Mouse (Mus musculus) kidney, postnatal 0 days (tissue): ENCODE data around the gene Zc3h15. TPM values are rescaled to one million over a fixed set of nuclear protein-coding genes. Genes with fewer than 3 reads are reported as not detected.

ENCODE experiments used
- ATAC-seq: fragments of 200-750 bp; cut with Nextera tagmentation; replicated peaks from 2 replicates; pipeline ENCODE4 v1.8.0; 2017; ENCODE audit warnings: low read depth, moderate number of reproducible peaks, moderate TSS enrichment, moderate library complexity; ENCODE audit not compliant: low FRiP score
- DNase-seq: peaks from one replicate; pipeline ENCODE4 v3.0.0-alpha.2; 2016; ENCODE audit warnings: low spot score
- H3K27ac ChIP-seq: fragments of 300-500 bp; sonication (generic); 2 replicates; pipeline ENCODE4 v1.5.1; 2014; ENCODE audit warnings: mild to moderate bottlenecking
- H3K27me3 ChIP-seq: fragments of 300-500 bp; sonication (generic); 2 replicates; pipeline ENCODE4 v1.6.1; 2014; ENCODE audit warnings: low read length, mixed read lengths; ENCODE audit not compliant: insufficient read depth
- H3K36me3 ChIP-seq: fragments of 300-500 bp; sonication (generic); 2 replicates; pipeline ENCODE4 v1.6.1; 2014; ENCODE audit warnings: low read length, mixed read lengths; ENCODE audit not compliant: insufficient read depth
- H3K4me1 ChIP-seq: fragments of 300-500 bp; sonication (generic); replicated peaks from 2 replicates; pipeline ENCODE4 v1.6.1; 2014; ENCODE audit warnings: antibody characterized with exemption, low read length, mixed read lengths; ENCODE audit not compliant: insufficient read depth
- H3K4me2 ChIP-seq: fragments of 300-500 bp; sonication (generic); 2 replicates; pipeline ENCODE4 v1.6.1; 2014; ENCODE audit warnings: mild to moderate bottlenecking, low read length, moderate library complexity, mixed read lengths
- H3K4me3 ChIP-seq: fragments of 300-500 bp; sonication (generic); replicated peaks from 2 replicates; pipeline ENCODE4 v1.5.1; 2014; ENCODE audit warnings: low read depth, low read length
- H3K9ac ChIP-seq: fragments of 300-500 bp; sonication (generic); 2 replicates; pipeline ENCODE4 v1.6.1; 2014; ENCODE audit warnings: low read depth, low read length
- H3K9me3 ChIP-seq: fragments of 300-500 bp; sonication (generic); replicated peaks from 2 replicates; pipeline ENCODE4 v1.6.1; 2016; ENCODE audit warnings: low read length, inconsistent platforms, mixed read lengths
- CTCF ChIP-seq: IDR thresholded peaks from 2 replicates; pipeline ENCODE4 v1.5.1; 2016; ENCODE audit warnings: antibody characterized with exemption, low read depth, mild to moderate bottlenecking, moderate library complexity
- WGBS: fragments of 180-500 bp; shearing (Covaris S2); extraction: QIAGEN DNeasy Blood & Tissue Kit; methylation state at CpG from one replicate; pipeline ENCODE4 v1.1.7; 2014; 5-methylcytosine and 5-hydroxymethylcytosine counted together
- polyA plus RNA-seq: library from polyadenylated mRNA; unstranded; fragments of >200 nt; fragmentation: Nextera tagmentation; extraction: Ambion mirVana; gene quantifications from 2 replicates; pipeline ENCODE4 v1.2.1, GENCODE M21; 2015

Gene Zc3h15
- polyA plus RNA-seq, 1 experiment from 2014 or later: 160 TPM

DNA sequence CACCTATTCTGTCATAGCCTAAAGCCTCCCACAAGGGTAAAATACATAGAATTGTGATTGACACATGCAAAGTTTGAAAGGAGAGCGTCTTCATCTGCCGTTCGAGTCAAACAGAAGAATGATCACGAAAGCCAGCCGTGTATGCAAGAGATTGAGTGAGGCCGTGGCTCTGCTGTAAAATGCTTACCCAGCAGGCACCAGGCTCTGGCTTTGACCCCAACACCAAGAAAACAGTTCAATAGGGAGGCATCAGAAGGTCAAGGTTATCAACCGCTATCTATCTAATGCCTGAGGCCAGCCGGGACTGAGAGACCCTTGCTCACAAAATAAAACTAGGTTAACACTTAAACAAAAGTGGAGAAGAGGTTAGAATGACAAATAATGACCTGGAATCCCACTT, 40.5 kb downstream of the Zc3h15 start:
- ATAC-seq (no peak), DNase-seq (no peak)
- 80% methylated on average over 8 of the region's 8 CpGs for WGBS
- TF ChIP-seq CTCF: no peak
- H3K4me1 ChIP-seq: 0 out of 2 replicates have a peak, but pooled peaks cover 2% of the 10 kb centered on the region
- H3K4me2 ChIP-seq: no peak overlapping the region
- no peaks in the 10 kb centered on the region for H3K36me3 ChIP-seq
- H3K27ac ChIP-seq: no peak overlapping the region
- no peak overlapping the region for H3K4me3 ChIP-seq
- no peak overlapping the region for H3K9ac ChIP-seq
- no peaks in the 10 kb centered on the region for H3K9me3 ChIP-seq
- H3K27me3 ChIP-seq: no peaks in the 10 kb centered on the region

DNA sequence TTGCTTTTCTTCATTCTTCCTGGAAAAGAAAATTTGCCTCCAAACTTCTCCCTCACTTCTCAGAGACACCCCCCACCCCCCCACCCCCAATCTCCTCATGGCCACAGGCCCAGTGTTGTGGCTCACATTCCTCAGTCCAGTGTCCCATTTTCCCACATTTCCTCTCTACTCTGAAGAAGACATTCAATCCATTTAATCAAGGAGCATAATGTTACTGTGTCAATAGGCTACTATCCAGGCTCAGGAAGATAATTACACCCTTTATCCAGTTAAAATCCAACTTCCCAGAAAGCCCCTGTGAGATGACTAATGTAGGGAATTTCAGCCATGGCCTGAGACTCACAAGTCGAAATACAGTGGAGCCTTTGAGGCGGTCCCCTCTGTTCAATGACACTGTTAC, 46.1 kb downstream of the Zc3h15 start:
- no peak overlapping the region for H3K4me2 ChIP-seq
- H3K36me3 ChIP-seq: no peaks in the 10 kb centered on the region
- H3K27ac ChIP-seq: no peak overlapping the region
- no peak overlapping the region for H3K9ac ChIP-seq
- no peaks in the 10 kb centered on the region for H3K4me1 ChIP-seq
- DNase-seq: peak; percentile 45
- 47% methylated on average over 2 of the region's 2 CpGs for WGBS
- no peaks in the 10 kb centered on the region for H3K9me3 ChIP-seq
- H3K27me3 ChIP-seq: no peaks in the 10 kb centered on the region
- TF ChIP-seq CTCF: no peak
- 0 out of 2 replicates have a peak, but pooled peaks have one; percentile 43 for ATAC-seq
- no peak overlapping the region for H3K4me3 ChIP-seq

DNA sequence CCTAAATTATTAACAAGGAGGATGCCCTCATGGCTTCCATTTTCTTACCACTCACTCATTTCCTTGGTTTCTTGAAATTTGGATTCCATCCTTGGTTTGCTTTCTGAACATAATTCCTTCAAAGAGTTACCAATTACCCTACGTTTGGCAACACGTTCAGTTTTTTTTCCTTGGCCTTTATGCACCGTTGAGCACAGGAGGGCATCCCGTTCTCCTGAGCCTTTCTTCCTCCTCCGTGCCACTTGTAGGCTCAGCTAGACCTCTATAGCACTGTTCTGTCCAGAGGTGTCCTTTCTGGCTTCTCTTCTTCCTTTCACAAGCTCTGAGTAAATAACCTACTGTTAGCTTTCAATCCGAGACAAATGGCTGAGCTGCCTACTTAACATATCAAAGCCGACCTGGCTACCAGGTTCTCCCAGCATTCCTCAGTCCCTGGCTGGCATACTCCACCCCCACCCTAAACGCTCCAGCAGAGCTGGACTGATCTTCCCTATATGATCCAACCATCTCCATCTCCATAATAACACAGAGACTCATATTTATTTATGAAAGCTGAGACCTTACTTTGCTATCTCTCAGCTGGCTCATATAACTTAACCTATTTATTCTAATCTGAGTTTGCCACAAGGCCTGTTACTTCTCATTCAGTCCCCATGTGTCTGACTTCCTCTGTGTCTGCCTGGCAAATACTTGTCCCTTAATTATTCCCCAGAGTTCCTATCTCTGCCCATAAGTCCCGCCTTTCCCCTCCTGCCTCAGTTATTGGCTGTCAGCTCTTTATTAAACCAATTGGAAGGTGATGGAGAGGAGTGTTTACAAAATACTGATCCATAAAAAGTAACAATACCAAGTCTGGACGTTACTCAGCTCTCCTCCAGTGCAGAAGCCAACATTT, 48.7 kb downstream of the Zc3h15 start:
- H3K4me1 ChIP-seq: no peaks in the 10 kb centered on the region
- WGBS: 34% methylated on average over 10 of the region's 10 CpGs
- ATAC-seq: no peak; the same call in 1 of the 2 replicates
- no peaks in the 10 kb centered on the region for H3K9me3 ChIP-seq
- H3K27ac ChIP-seq: peak overlapping the region; percentile 48
- no peak overlapping the region for H3K9ac ChIP-seq
- H3K4me3 ChIP-seq: no peak overlapping the region
- no peak overlapping the region for H3K4me2 ChIP-seq
- no peak for TF ChIP-seq CTCF
- no peak for DNase-seq
- no peaks in the 10 kb centered on the region for H3K36me3 ChIP-seq
- H3K27me3 ChIP-seq: no peaks in the 10 kb centered on the region

DNA sequence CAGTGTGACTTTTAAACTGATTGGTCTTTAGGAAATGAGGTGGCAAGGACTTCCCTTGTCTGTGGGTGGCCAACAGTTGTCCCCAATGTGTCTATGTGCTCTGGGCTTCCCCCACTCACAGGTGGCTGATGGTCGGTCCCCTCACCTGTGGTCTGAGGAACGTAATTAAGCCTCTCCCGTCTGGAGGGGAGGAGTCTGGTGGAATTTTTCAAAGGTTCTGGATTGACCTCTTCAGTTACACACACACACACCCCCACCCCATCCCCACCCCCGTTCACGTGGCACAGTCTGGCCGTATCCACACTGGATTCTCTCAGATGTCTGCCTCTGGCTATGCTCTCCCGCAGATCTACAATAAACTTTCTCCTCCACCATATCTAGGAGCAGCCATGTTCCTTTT, 49.8 kb downstream of the Zc3h15 start:
- Histone ChIP-seq H3K9me3 (no peaks in the 10 kb centered on the region), H3K4me3 (no peak overlapping the region), H3K4me1 (no peaks in the 10 kb centered on the region), H3K4me2 (no peak overlapping the region), H3K27ac (no peak overlapping the region), H3K36me3 (no peaks in the 10 kb centered on the region), H3K9ac (no peak overlapping the region), H3K27me3 (no peaks in the 10 kb centered on the region)
- 71% methylated on average over 7 of the region's 7 CpGs for WGBS
- DNase-seq (no peak), ATAC-seq (no peak)
- no peak for TF ChIP-seq CTCF

DNA sequence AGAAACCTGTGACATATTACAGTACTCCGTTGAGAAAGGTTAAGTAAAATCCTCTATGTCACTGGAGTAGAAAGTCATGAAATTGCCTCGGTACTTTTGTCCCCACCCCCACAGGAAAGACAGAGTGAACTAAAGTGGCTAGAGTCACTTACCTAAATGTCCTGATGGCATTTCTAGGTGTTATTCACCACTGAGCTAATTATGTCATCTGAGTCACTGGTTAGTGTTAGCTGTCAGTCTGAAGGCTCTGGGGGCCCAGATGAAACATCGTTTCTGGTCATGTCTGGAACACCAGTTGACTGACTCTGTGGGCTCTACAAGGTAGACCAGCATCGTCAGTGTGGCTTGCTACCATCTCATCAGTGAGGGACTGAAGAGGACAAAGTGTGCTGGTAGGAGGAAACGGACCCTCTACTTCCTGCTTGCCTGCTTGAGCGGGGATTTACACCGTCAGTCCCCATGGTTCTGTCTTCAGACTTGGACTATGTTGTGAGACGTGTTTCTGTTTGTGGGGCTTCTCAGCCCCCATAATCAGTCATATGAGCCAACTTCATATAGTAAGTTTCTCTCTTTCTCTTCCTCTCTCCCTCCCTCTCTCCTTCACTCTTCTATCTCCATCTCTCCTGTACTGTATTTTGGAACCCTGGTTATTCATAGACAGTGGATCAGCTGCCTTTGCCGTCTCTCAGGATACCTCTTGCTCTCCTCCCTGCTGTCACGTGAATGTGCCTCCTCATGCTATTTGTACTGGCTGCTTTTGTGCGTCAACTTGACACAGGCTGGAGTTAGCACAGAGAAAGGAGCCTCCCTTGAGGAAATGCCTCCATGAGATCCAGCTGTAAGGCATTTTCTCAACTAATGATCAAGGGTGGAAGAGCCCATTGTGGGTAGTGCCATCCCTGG, 51.4 kb downstream of the Zc3h15 start:
- no peak overlapping the region for H3K4me3 ChIP-seq
- 75% methylated on average over 11 of the region's 11 CpGs for WGBS

DNA sequence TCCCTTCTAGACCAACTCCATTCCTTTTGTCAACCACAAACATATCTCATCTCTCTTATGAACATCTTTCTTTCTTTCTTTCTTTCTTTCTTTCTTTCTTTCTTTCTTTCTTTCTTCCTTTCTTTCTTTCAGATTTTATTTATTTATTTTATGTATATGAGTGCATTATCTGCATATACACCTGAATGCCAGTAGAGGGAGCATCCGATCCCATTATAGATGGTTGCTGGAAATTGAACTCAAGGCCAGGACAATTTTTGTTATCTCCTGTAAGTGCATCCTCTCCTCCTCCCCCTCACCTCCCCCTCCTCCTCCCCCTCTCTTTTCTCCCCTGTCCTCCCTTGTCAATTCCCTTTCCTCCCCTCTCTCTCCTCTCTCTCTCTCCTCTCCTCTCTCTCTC, 54.2 kb downstream of the Zc3h15 start:
- 78% methylated on average over 1 of the region's 1 CpGs for WGBS
- peak; percentile 49; the same call in 1 of the 2 replicates for TF ChIP-seq CTCF
- no peak for ATAC-seq

More for the DNA sequence above, 51.4 kb downstream of the Zc3h15 start:
- no peaks in the 10 kb centered on the region for H3K27me3 ChIP-seq
- no peak overlapping the region for H3K27ac ChIP-seq
- TF ChIP-seq CTCF: no peak
- DNase-seq (no peak), ATAC-seq (no peak)
- H3K36me3 ChIP-seq: no peaks in the 10 kb centered on the region
- H3K4me1 ChIP-seq: no peaks in the 10 kb centered on the region
- H3K9ac ChIP-seq: no peak overlapping the region
- H3K9me3 ChIP-seq: no peaks in the 10 kb centered on the region
- no peak overlapping the region for H3K4me2 ChIP-seq

More for the DNA sequence above, 54.2 kb downstream of the Zc3h15 start:
- Histone ChIP-seq H3K4me1 (no peaks in the 10 kb centered on the region), H3K4me3 (no peak overlapping the region), H3K27me3 (no peaks in the 10 kb centered on the region), H3K27ac (no peak overlapping the region), H3K9me3 (no peaks in the 10 kb centered on the region), H3K4me2 (no peak overlapping the region), H3K36me3 (no peaks in the 10 kb centered on the region), H3K9ac (no peak overlapping the region)
- no peak for DNase-seq
